Mouse (Mus musculus) heart, embryonic 10.5 days (tissue): ENCODE data around the gene Catsper3. TPM values are rescaled to one million over a fixed set of nuclear protein-coding genes. Genes with fewer than 3 reads are reported as not detected.
A peak's percentile ranks its signal among the peaks of the same experiment; 100 is the strongest.

Experiments used
- DNase-seq: peaks from one replicate; pipeline ENCODE4 v3.0.0-alpha.2; 2017; ENCODE audit warnings: low spot score
- H3K27ac ChIP-seq: fragments of 300-500 bp; sonication (generic); 2 replicates; pipeline ENCODE4 v1.5.1; 2016; ENCODE audit warnings: mild to moderate bottlenecking
- H3K27me3 ChIP-seq: fragments of 300-500 bp; sonication (generic); 2 replicates; pipeline ENCODE4 v1.6.1; 2016; ENCODE audit warnings: mild to moderate bottlenecking; ENCODE audit not compliant: poor library complexity, insufficient read depth, severe bottlenecking
- H3K36me3 ChIP-seq: fragments of 300-500 bp; sonication (generic); 2 replicates; pipeline ENCODE4 v1.6.1; 2016; ENCODE audit warnings: mild to moderate bottlenecking, moderate library complexity
- H3K4me1 ChIP-seq: fragments of 300-500 bp; sonication (generic); 2 replicates; pipeline ENCODE4 v1.6.1; 2016; ENCODE audit warnings: mild to moderate bottlenecking
- H3K4me3 ChIP-seq: fragments of 300-500 bp; sonication (generic); 2 replicates; pipeline ENCODE4 v1.5.1; 2016; ENCODE audit warnings: mild to moderate bottlenecking, moderate library complexity
- H3K9me3 ChIP-seq: fragments of 300-500 bp; sonication (generic); 2 replicates; pipeline ENCODE4 v1.6.1; 2016; ENCODE audit warnings: mild to moderate bottlenecking, moderate library complexity
- WGBS: fragments of 180-500 bp; shearing (Covaris S2); methylation state at CpG from one replicate; pipeline ENCODE4 v1.1.7; 2016; 5-methylcytosine and 5-hydroxymethylcytosine counted together
- polyA plus RNA-seq: library from polyadenylated mRNA; unstranded; fragments of >200 nt; fragmentation: Nextera tagmentation; extraction: Ambion mirVana; gene quantifications from 2 replicates; pipeline ENCODE4 v1.2.1, GENCODE M21; 2016

Catsper3 gene
- polyA plus RNA-seq, 1 experiment from 2014 or later, result 0.10 TPM

GRCm38 (mm10) chr13:55843700-55844099, 59.3 kb downstream of the Catsper3 start:
- no peak overlapping the region for H3K27ac ChIP-seq
- H3K9me3 ChIP-seq, result 0 out of 2 replicates have a peak, but pooled peaks cover 5% of the 10 kb centered on the region
- H3K4me3 ChIP-seq, result no peak overlapping the region
- 89% methylated on average over 1 of the region's 1 CpGs for WGBS
- peaks cover 27% of the 10 kb centered on the region for H3K4me1 ChIP-seq
- H3K27me3 ChIP-seq, result peaks cover 92% of the 10 kb centered on the region
- no peak for DNase-seq
- H3K36me3 ChIP-seq, result no peaks in the 10 kb centered on the region

GRCm38 (mm10) chr13:55847805-55848204, 63.4 kb downstream of the Catsper3 start:
- Histone ChIP-seq H3K4me3 (peak overlapping the region; percentile 13), H3K27me3 (peaks cover 79% of the 10 kb centered on the region)

GRCm38 (mm10) chr13:55848604-55849190, 64.3 kb downstream of the Catsper3 start:
- no peaks in the 10 kb centered on the region for H3K36me3 ChIP-seq
- 0 out of 2 replicates have a peak, but pooled peaks cover 2% of the 10 kb centered on the region for H3K9me3 ChIP-seq
- 0 out of 2 replicates have a peak overlapping the region, but pooled peaks have one; percentile 7 for H3K27ac ChIP-seq
- DNase-seq, result no peak
- 74% methylated on average over 13 of the region's 13 CpGs for WGBS
- H3K4me3 ChIP-seq, result no peak overlapping the region
- peaks cover 79% of the 10 kb centered on the region for H3K27me3 ChIP-seq
- peaks cover 29% of the 10 kb centered on the region for H3K4me1 ChIP-seq

More at GRCm38 (mm10) chr13:55847805-55848204, 63.4 kb downstream of the Catsper3 start:
- Histone ChIP-seq H3K4me1 (peaks cover 29% of the 10 kb centered on the region), H3K9me3 (0 out of 2 replicates have a peak, but pooled peaks cover 5% of the 10 kb centered on the region), H3K36me3 (no peaks in the 10 kb centered on the region), H3K27ac (peak overlapping the region; percentile 60; the same call in 1 of the 2 replicates)
- no peak for DNase-seq
- WGBS, result 30% methylated on average over 10 of the region's 10 CpGs

GRCm38 (mm10) chr13:55850726-55851125, 66.4 kb downstream of the Catsper3 start:
- 74% methylated on average over 5 of the region's 5 CpGs for WGBS

GRCm38 (mm10) chr13:55852205-55852604, 67.8 kb downstream of the Catsper3 start:
- Histone ChIP-seq H3K4me3 (no peak overlapping the region), H3K27ac (no peak overlapping the region), H3K9me3 (no peaks in the 10 kb centered on the region), H3K36me3 (no peaks in the 10 kb centered on the region), H3K27me3 (peaks cover 78% of the 10 kb centered on the region), H3K4me1 (peaks cover 18% of the 10 kb centered on the region)
- WGBS, result 67% methylated on average over 3 of the region's 3 CpGs
- DNase-seq, result no peak

More at GRCm38 (mm10) chr13:55850726-55851125, 66.4 kb downstream of the Catsper3 start:
- Histone ChIP-seq H3K4me3 (no peak overlapping the region), H3K9me3 (no peaks in the 10 kb centered on the region), H3K27ac (no peak overlapping the region), H3K4me1 (peaks cover 29% of the 10 kb centered on the region), H3K27me3 (peaks cover 78% of the 10 kb centered on the region), H3K36me3 (no peaks in the 10 kb centered on the region)
- no peak for DNase-seq

GRCm38 (mm10) chr13:55855793-55856192, 71.4 kb downstream of the Catsper3 start:
- Histone ChIP-seq H3K4me1 (0 out of 2 replicates have a peak, but pooled peaks cover 6% of the 10 kb centered on the region), H3K36me3 (no peaks in the 10 kb centered on the region), H3K9me3 (no peaks in the 10 kb centered on the region), H3K4me3 (no peak overlapping the region), H3K27ac (no peak overlapping the region), H3K27me3 (peaks cover 82% of the 10 kb centered on the region)
- WGBS, result 57% methylated on average over 7 of the region's 7 CpGs
- no peak for DNase-seq

GRCm38 (mm10) chr13:55858463-55858862, 74.1 kb downstream of the Catsper3 start:
- Histone ChIP-seq H3K9me3 (no peaks in the 10 kb centered on the region), H3K36me3 (no peaks in the 10 kb centered on the region), H3K4me3 (no peak overlapping the region), H3K27ac (no peak overlapping the region), H3K27me3 (peaks cover 77% of the 10 kb centered on the region), H3K4me1 (0 out of 2 replicates have a peak, but pooled peaks cover 6% of the 10 kb centered on the region)
- DNase-seq, result no peak
- 80% methylated on average over 5 of the region's 5 CpGs for WGBS

Other genes starting within 250 kb of the Catsper3 start
- gene Ddx41, start 247.9 kb upstream of the Catsper3 start, polyA plus RNA-seq, result 43.4 and 64.1 TPM in 2 replicates
- 25.9 and 44.0 TPM in 2 replicates for gene Fam193b, start 213.4 kb upstream of the Catsper3 start, polyA plus RNA-seq
- 129 and 173 TPM in 2 replicates for gene Tmed9, start 210.8 kb upstream of the Catsper3 start, polyA plus RNA-seq
- 23.9 and 27.6 TPM in 2 replicates for gene B4galt7, start 184.7 kb upstream of the Catsper3 start, polyA plus RNA-seq
- gene Caml, start 161.6 kb upstream of the Catsper3 start, polyA plus RNA-seq, result 31.3 and 41.8 TPM in 2 replicates
- 26.8 and 36.4 TPM in 2 replicates for gene Ddx46, start 149.5 kb upstream of the Catsper3 start, polyA plus RNA-seq
- gene B230219D22Rik, start 91.4 kb upstream of the Catsper3 start, polyA plus RNA-seq, result 61.1 and 61.3 TPM in 2 replicates
- gene Txndc15, start 69.9 kb upstream of the Catsper3 start, polyA plus RNA-seq, result 61.3 and 69.5 TPM in 2 replicates
- 52.3 and 54.2 TPM in 2 replicates for gene Pcbd2, start 57.2 kb upstream of the Catsper3 start, polyA plus RNA-seq
- gene Pitx1, start 51.6 kb downstream of the Catsper3 start, polyA plus RNA-seq, result 0.53 and 3.8 TPM in 2 replicates